Mouse (Mus musculus) embryonic facial prominence, embryonic 13.5 days (tissue): ENCODE results near the gene Mpp4. TPM values are rescaled to one million over a fixed set of nuclear protein-coding genes. Genes with fewer than 3 reads are reported as not detected.

Experiments used
- ATAC-seq: fragments of 200-750 bp; cut with Nextera tagmentation; 2 replicates; pipeline ENCODE4 v1.8.0; 2017; ENCODE audit warnings: low read depth; ENCODE audit not compliant: insufficient number of reproducible peaks, insufficient read depth, low FRiP score, low TSS enrichment
- H3K27ac ChIP-seq: fragments of 300-500 bp; sonication (generic); 2 replicates; pipeline ENCODE4 v1.5.1; 2015; ENCODE audit warnings: moderate library complexity, mild to moderate bottlenecking, inconsistent platforms
- H3K27me3 ChIP-seq: fragments of 300-500 bp; sonication (generic); 2 replicates; pipeline ENCODE4 v1.6.1; 2015; ENCODE audit warnings: mild to moderate bottlenecking, inconsistent platforms
- H3K36me3 ChIP-seq: fragments of 300-500 bp; sonication (generic); 2 replicates; pipeline ENCODE4 v1.6.1; 2015; ENCODE audit warnings: mild to moderate bottlenecking, inconsistent platforms
- H3K4me1 ChIP-seq: fragments of 300-500 bp; sonication (generic); 2 replicates; pipeline ENCODE4 v1.6.1; 2015; ENCODE audit warnings: inconsistent platforms
- H3K4me2 ChIP-seq: fragments of 300-500 bp; sonication (generic); 2 replicates; pipeline ENCODE4 v1.6.1; 2015; ENCODE audit warnings: moderate library complexity, mild to moderate bottlenecking, inconsistent platforms
- H3K4me3 ChIP-seq: fragments of 300-500 bp; sonication (generic); 2 replicates; pipeline ENCODE4 v1.5.1; 2015; ENCODE audit warnings: mild to moderate bottlenecking, inconsistent platforms
- H3K9ac ChIP-seq: fragments of 300-500 bp; sonication (generic); 2 replicates; pipeline ENCODE4 v1.6.1; 2015; ENCODE audit warnings: mild to moderate bottlenecking, inconsistent platforms
- H3K9me3 ChIP-seq: fragments of 300-500 bp; sonication (generic); 2 replicates; pipeline ENCODE4 v1.6.1; 2016; ENCODE audit warnings: inconsistent platforms
- WGBS: fragments of 180-500 bp; shearing (Covaris S2); methylation state at CpG from one replicate; pipeline ENCODE4 v1.1.7; 2015; ENCODE audit warnings: mixed read lengths; 5-methylcytosine and 5-hydroxymethylcytosine counted together
- polyA plus RNA-seq: library from polyadenylated mRNA; unstranded; fragments of >200 nt; fragmentation: Nextera tagmentation; extraction: Ambion mirVana; gene quantifications from 2 replicates; pipeline ENCODE4 v1.2.1, GENCODE M21; 2015

The Mpp4 gene
- polyA plus RNA-seq, 1 experiment from 2014 or later = 0.38 TPM

DNA sequence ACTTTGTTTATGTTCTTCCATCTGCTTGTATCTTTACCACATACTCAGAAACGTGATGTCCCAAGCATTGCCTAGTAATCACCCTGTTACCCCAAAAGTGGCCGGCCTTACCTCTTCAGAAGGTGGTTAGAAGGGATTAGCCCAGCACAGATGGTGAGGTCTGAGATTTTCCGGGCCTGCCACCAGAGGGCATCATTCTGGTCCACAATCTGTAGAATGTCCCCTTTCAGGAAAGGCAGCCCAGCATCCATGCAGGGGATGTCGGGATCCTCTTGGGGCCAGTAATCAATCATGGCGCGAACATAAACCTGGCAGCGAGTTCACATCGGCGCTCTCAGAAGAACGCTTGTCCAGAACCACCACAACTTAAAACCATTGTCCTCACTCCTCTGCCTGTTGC is 18.6 kb downstream of the Mpp4 start:
- Histone ChIP-seq H3K9ac (no peak overlapping the region), H3K4me3 (no peak overlapping the region), H3K4me1 (no peaks in the 10 kb centered on the region), H3K27me3 (no peaks in the 10 kb centered on the region), H3K4me2 (no peak overlapping the region), H3K9me3 (no peaks in the 10 kb centered on the region), H3K27ac (no peak overlapping the region), H3K36me3 (no peaks in the 10 kb centered on the region)
- ATAC-seq = no peak
- WGBS = 77% methylated on average over 10 of the region's 10 CpGs

GRCm38 (mm10) chr1:59142809-59143208 is 20.4 kb downstream of the Mpp4 start:
- H3K4me1 ChIP-seq = no peaks in the 10 kb centered on the region

DNA sequence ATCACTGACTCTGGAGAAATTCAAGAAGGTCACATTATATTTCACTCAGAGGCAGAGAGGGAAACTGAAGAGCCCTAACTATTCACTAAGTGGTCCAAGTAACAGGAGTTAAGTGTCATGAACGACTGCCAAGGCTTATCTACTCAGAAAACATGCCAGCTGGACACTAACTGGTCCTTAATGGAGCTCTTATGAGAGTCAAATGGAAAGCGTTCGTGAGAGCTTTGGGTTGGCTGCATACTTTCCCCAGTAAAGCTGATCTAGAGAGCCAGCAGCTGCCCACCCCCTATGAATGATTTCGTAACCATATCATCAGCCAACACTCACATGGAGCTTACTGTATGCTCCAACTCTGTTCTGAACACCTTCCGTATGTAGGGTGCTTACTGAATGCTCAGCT is 28.8 kb downstream of the Mpp4 start:
- no peak for ATAC-seq
- WGBS = 77% methylated on average over 5 of the region's 5 CpGs
- Histone ChIP-seq H3K27ac (no peak overlapping the region), H3K9ac (no peak overlapping the region), H3K4me1 (no peaks in the 10 kb centered on the region), H3K4me2 (no peak overlapping the region), H3K27me3 (no peaks in the 10 kb centered on the region), H3K4me3 (no peak overlapping the region), H3K9me3 (no peaks in the 10 kb centered on the region), H3K36me3 (no peaks in the 10 kb centered on the region)

More at GRCm38 (mm10) chr1:59142809-59143208, 20.4 kb downstream of the Mpp4 start:
- Histone ChIP-seq H3K4me2 (no peak overlapping the region), H3K36me3 (no peaks in the 10 kb centered on the region), H3K9ac (no peak overlapping the region), H3K27me3 (no peaks in the 10 kb centered on the region), H3K4me3 (no peak overlapping the region), H3K27ac (no peak overlapping the region), H3K9me3 (no peaks in the 10 kb centered on the region)
- ATAC-seq = no peak

GRCm38 (mm10) chr1:59128879-59129278 is 34.3 kb downstream of the Mpp4 start:
- Histone ChIP-seq H3K4me1 (no peaks in the 10 kb centered on the region), H3K4me3 (no peak overlapping the region), H3K27me3 (no peaks in the 10 kb centered on the region), H3K27ac (no peak overlapping the region), H3K9ac (no peak overlapping the region), H3K9me3 (no peaks in the 10 kb centered on the region), H3K36me3 (no peaks in the 10 kb centered on the region), H3K4me2 (no peak overlapping the region)
- no peak for ATAC-seq
- 72% methylated on average over 7 of the region's 7 CpGs for WGBS

DNA sequence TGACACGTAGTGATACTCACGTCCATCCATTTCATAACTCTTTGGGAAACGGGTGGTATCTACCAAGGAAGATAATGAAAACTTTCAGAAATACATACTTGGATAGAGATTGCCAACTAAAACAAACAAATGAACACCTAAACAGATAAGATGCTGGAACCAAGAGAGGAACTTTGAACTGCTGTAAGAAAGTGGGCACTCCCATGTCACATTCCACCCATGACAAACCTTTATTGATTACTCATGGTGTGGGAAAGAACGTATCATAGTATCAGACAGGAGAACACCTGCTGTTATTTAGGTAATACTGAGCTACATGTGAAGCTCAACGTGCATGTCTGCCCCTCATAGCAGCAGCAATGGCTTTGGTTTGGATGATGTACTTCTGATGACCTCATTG is 37.6 kb downstream of the Mpp4 start:
- WGBS = 72% methylated on average over 5 of the region's 5 CpGs
- Histone ChIP-seq H3K4me2 (no peak overlapping the region), H3K27me3 (no peaks in the 10 kb centered on the region), H3K27ac (no peak overlapping the region), H3K4me1 (0 out of 2 replicates have a peak, but pooled peaks cover 1% of the 10 kb centered on the region), H3K9me3 (no peaks in the 10 kb centered on the region), H3K36me3 (no peaks in the 10 kb centered on the region), H3K9ac (no peak overlapping the region), H3K4me3 (no peak overlapping the region)
- no peak for ATAC-seq

DNA sequence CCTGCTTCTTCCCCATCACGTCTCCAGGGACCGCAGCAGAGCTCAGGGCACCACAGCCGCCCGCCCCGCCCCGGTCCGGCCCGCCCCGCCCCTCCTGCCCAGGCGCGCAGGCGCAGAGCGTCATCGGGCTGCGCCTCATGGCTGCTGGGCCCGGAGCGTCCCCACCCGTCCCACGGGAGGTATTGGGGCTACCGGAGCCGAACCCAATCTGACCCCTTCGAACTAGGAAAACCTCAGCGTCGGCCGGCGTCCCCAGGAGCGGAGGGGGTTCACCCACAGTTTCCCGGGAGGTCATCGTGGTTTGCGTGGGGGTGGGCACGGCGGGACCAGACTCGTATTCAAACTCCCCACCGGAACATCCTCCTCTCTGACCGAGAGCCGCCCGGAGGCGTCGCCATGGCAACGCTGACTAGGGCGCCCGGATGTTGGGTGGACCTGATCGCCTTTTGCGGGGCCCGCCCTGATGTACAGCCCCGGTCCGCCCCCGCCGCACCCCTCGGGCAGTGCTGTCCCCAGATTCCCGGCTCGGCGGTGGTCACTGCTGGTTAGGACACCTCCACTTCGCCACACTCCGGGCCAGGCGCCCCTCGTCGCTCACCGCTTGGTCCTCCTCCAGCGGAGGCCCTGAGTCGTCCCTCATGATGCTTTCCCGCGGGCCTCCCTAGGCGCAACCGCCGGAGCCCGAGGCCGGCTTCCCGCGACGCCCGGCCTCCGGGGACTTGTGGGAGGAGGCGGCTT is 43.3 kb downstream of the Mpp4 start, which contains the start of gene Tmem237:
Gene Tmem237, minus strand, starts transcription at position 689 of the 738 bp plus-strand sequence.
- H3K4me2 ChIP-seq = peak within 1 kb of the TSS; percentile 89
- H3K4me1 ChIP-seq = peaks cover 10% of the 10 kb centered on the region
- peaks cover 5% of the 10 kb centered on the region; the same call in 1 of the 2 replicates for H3K36me3 ChIP-seq
- ATAC-seq = peak; percentile 95
- H3K9ac ChIP-seq = peak within 1 kb of the TSS; percentile 92
- under 1% methylated on average over 74 of the region's 74 CpGs for WGBS
- peak within 1 kb of the TSS; percentile 73 for H3K4me3 ChIP-seq
- H3K27me3 ChIP-seq = no peaks in the 10 kb centered on the region
- peak within 1 kb of the TSS; percentile 84 for H3K27ac ChIP-seq
- H3K9me3 ChIP-seq = no peaks in the 10 kb centered on the region

GRCm38 (mm10) chr1:59110524-59110923 is 52.7 kb downstream of the Mpp4 start:
- Histone ChIP-seq H3K36me3 (peaks cover 57% of the 10 kb centered on the region), H3K27me3 (no peaks in the 10 kb centered on the region), H3K27ac (no peak overlapping the region), H3K4me2 (no peak overlapping the region), H3K4me3 (no peak overlapping the region), H3K9me3 (no peaks in the 10 kb centered on the region), H3K9ac (no peak overlapping the region), H3K4me1 (no peaks in the 10 kb centered on the region)
- 82% methylated on average over 8 of the region's 8 CpGs for WGBS
- no peak for ATAC-seq

DNA sequence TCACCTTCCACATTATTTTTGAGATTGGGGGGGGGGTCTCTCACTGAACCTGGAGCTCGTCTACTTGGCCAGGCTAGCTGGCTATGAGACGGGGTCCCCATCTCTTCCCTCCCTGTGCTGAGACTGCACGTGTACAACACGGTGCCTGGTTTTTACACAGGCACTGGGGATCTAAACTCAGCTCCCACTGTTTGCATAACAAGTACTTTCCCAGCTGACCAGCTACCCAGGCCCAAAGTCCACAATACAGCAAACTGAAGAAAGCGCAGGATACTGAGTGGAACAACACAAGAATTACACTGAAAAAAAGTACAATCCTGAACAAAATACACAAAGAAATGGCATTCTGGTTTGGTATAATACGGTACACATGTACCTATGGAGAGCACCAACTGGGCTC is 61.1 kb downstream of the Mpp4 start:
- no peaks in the 10 kb centered on the region for H3K27me3 ChIP-seq
- no peak overlapping the region for H3K9ac ChIP-seq
- no peak overlapping the region for H3K27ac ChIP-seq
- H3K36me3 ChIP-seq = peaks cover 30% of the 10 kb centered on the region
- H3K9me3 ChIP-seq = no peaks in the 10 kb centered on the region
- 95% methylated on average over 6 of the region's 6 CpGs for WGBS
- no peak overlapping the region for H3K4me2 ChIP-seq
- no peak overlapping the region for H3K4me3 ChIP-seq
- no peak for ATAC-seq
- no peaks in the 10 kb centered on the region for H3K4me1 ChIP-seq

- Histone ChIP-seq H3K4me1 (no peaks in the 10 kb centered on the region), H3K4me3 (no peak overlapping the region), H3K4me2 (no peak overlapping the region), H3K9me3 (no peaks in the 10 kb centered on the region), H3K27ac (no peak overlapping the region), H3K36me3 (peaks cover 26% of the 10 kb centered on the region), H3K9ac (no peak overlapping the region), H3K27me3 (no peaks in the 10 kb centered on the region)
- 86% methylated on average over 5 of the region's 5 CpGs for WGBS
- no peak for ATAC-seq
Observed at GRCm38 (mm10) chr1:59101020-59101419, 62.2 kb downstream of the Mpp4 start.

GRCm38 (mm10) chr1:59094705-59095104 is 68.5 kb downstream of the Mpp4 start, which contains the start of gene C2cd6:
TSS of gene C2cd6 (minus strand) at chr1:59094900.
- H3K4me2 ChIP-seq = no peak within 1 kb of the TSS
- H3K9me3 ChIP-seq = no peaks in the 10 kb centered on the region
- H3K27ac ChIP-seq = no peak within 1 kb of the TSS
- H3K4me3 ChIP-seq = no peak within 1 kb of the TSS
- H3K4me1 ChIP-seq = no peaks in the 10 kb centered on the region
- no peak for ATAC-seq
- no peaks in the 10 kb centered on the region for H3K36me3 ChIP-seq
- H3K9ac ChIP-seq = no peak within 1 kb of the TSS
- WGBS = 92% methylated on average over 19 of the region's 19 CpGs
- no peaks in the 10 kb centered on the region for H3K27me3 ChIP-seq
